Mouse (Mus musculus): Measurements from ENCODE around the gene Eif1ad. TPM values are rescaled to one million over a fixed set of nuclear protein-coding genes. Genes with fewer than 3 reads are reported as not detected.
"Not testable (repeated sequence)": the region's sequence is repeated elsewhere in the genome, so short reads cannot be mapped to it uniquely, and the experiment has no call there.

Eif1ad gene
- polyA plus RNA-seq, 1 experiment = 48.1 TPM

- peak overlapping the region; percentile 92 for H3K4me3 ChIP-seq (replicated peaks)
- no peaks in the 10 kb centered on the region for H3K36me3 ChIP-seq (replicated peaks; ENCODE audit: low read length)
- peaks cover 22% of the 10 kb centered on the region for H3K4me1 ChIP-seq
- H3K27me3 ChIP-seq (replicated peaks) = peaks cover 65% of the 10 kb centered on the region
- H3K9me3 ChIP-seq = no peaks in the 10 kb centered on the region
- no peak for TF ChIP-seq GATA1 (IDR thresholded peaks at IDR 0.05; ENCODE audit: borderline replicate concordance, low read length)
- TF ChIP-seq FLI1 (IDR thresholded peaks at IDR 0.05; ENCODE audit: low read length) = no peak
Observed at GRCm38 (mm10) chr19:5348526-5349501, 17.7 kb upstream of the Eif1ad start.

- not testable (repeated sequence) for H3K36me3 ChIP-seq (replicated peaks; ENCODE audit: low read length); H3K9me3 ChIP-seq
- H3K27me3 ChIP-seq (replicated peaks) = peaks cover 59% of the 10 kb centered on the region
- peaks cover 22% of the 10 kb centered on the region for H3K4me1 ChIP-seq
- H3K4me3 ChIP-seq (replicated peaks) = peak within 1 kb of the TSS; percentile 92
Observed at GRCm38 (mm10) chr19:5349502-5349873, 17.1 kb upstream of the Eif1ad start, which contains the start of gene Cst6. TSS of gene Cst6 (minus strand) at chr19:5349574.

- H3K36me3 ChIP-seq (replicated peaks; ENCODE audit: low read length) = no peaks in the 10 kb centered on the region
Observed at GRCm38 (mm10) chr19:5353609-5354008, 12.9 kb upstream of the Eif1ad start.

GRCm38 (mm10) chr19:5356080-5356479, 10.5 kb upstream of the Eif1ad start:
- no peaks in the 10 kb centered on the region for H3K9me3 ChIP-seq
- peaks cover 6% of the 10 kb centered on the region for H3K4me1 ChIP-seq
- no peak for TF ChIP-seq GATA1 (IDR thresholded peaks at IDR 0.05; ENCODE audit: borderline replicate concordance, low read length)
- TF ChIP-seq FLI1 (IDR thresholded peaks at IDR 0.05; ENCODE audit: low read length) = no peak

More at GRCm38 (mm10) chr19:5353609-5354008, 12.9 kb upstream of the Eif1ad start:
- Histone ChIP-seq H3K9me3 (no peaks in the 10 kb centered on the region), H3K27me3 (replicated peaks) (peaks cover 27% of the 10 kb centered on the region), H3K4me1 (peaks cover 15% of the 10 kb centered on the region), H3K4me3 (replicated peaks) (no peak overlapping the region)
- TF ChIP-seq GATA1 (IDR thresholded peaks at IDR 0.05; ENCODE audit: borderline replicate concordance, low read length) (no peak), FLI1 (IDR thresholded peaks at IDR 0.05; ENCODE audit: low read length) (no peak)

GRCm38 (mm10) chr19:5362186-5362585, 4.4 kb upstream of the Eif1ad start:
- H3K27me3 ChIP-seq (replicated peaks) = no peaks in the 10 kb centered on the region
- H3K4me3 ChIP-seq (replicated peaks) = no peak overlapping the region
- H3K9me3 ChIP-seq = no peaks in the 10 kb centered on the region
- peaks cover 28% of the 10 kb centered on the region for H3K4me1 ChIP-seq
- peaks cover 21% of the 10 kb centered on the region for H3K36me3 ChIP-seq (replicated peaks; ENCODE audit: low read length)
- no peak for TF ChIP-seq FLI1 (IDR thresholded peaks at IDR 0.05; ENCODE audit: low read length)
- no peak for TF ChIP-seq GATA1 (IDR thresholded peaks at IDR 0.05; ENCODE audit: borderline replicate concordance, low read length)

More at GRCm38 (mm10) chr19:5356080-5356479, 10.5 kb upstream of the Eif1ad start:
- no peaks in the 10 kb centered on the region for H3K36me3 ChIP-seq (replicated peaks; ENCODE audit: low read length)
- no peak overlapping the region for H3K4me3 ChIP-seq (replicated peaks)
- H3K27me3 ChIP-seq (replicated peaks) = peaks cover 16% of the 10 kb centered on the region

- Histone ChIP-seq H3K4me1 (peaks cover 44% of the 10 kb centered on the region), H3K36me3 (replicated peaks; ENCODE audit: low read length) (peaks cover 34% of the 10 kb centered on the region), H3K4me3 (replicated peaks) (no peak overlapping the region), H3K9me3 (no peaks in the 10 kb centered on the region), H3K27me3 (replicated peaks) (no peaks in the 10 kb centered on the region)
- TF ChIP-seq GATA1 (IDR thresholded peaks at IDR 0.05; ENCODE audit: borderline replicate concordance, low read length) = no peak
- TF ChIP-seq FLI1 (IDR thresholded peaks at IDR 0.05; ENCODE audit: low read length) = no peak
Observed at GRCm38 (mm10) chr19:5364124-5364523, 2.4 kb upstream of the Eif1ad start.

GRCm38 (mm10) chr19:5365751-5366150, 790 bp upstream of the Eif1ad start:
- H3K4me1 ChIP-seq = peaks cover 50% of the 10 kb centered on the region
- peaks cover 50% of the 10 kb centered on the region for H3K36me3 ChIP-seq (replicated peaks; ENCODE audit: low read length)
- H3K4me3 ChIP-seq (replicated peaks) = peak overlapping the region; percentile 100
- no peaks in the 10 kb centered on the region for H3K9me3 ChIP-seq
- H3K27me3 ChIP-seq (replicated peaks) = no peaks in the 10 kb centered on the region
- TF ChIP-seq GATA1 (IDR thresholded peaks at IDR 0.05; ENCODE audit: borderline replicate concordance, low read length) (no peak), FLI1 (IDR thresholded peaks at IDR 0.05; ENCODE audit: low read length) (no peak)

- H3K4me1 ChIP-seq = peaks cover 51% of the 10 kb centered on the region
- peak within 1 kb of the TSS; percentile 100 for H3K4me3 ChIP-seq (replicated peaks)
- H3K27me3 ChIP-seq (replicated peaks) = no peaks in the 10 kb centered on the region
- TF ChIP-seq FLI1 (IDR thresholded peaks at IDR 0.05; ENCODE audit: low read length) = no peak
- TF ChIP-seq GATA1 (IDR thresholded peaks at IDR 0.05; ENCODE audit: borderline replicate concordance, low read length) = no peak
- peaks cover 62% of the 10 kb centered on the region for H3K36me3 ChIP-seq (replicated peaks; ENCODE audit: low read length)
- H3K9me3 ChIP-seq = no peaks in the 10 kb centered on the region
Observed at GRCm38 (mm10) chr19:5367053-5367359, 465 bp downstream of the Eif1ad start, which contains the start of gene Banf1. TSS of gene Banf1 (minus strand) at chr19:5367168.

GRCm38 (mm10) chr19:5367455-5367854, 914 bp downstream of the Eif1ad start:
- TF ChIP-seq GATA1 (IDR thresholded peaks at IDR 0.05; ENCODE audit: borderline replicate concordance, low read length) (no peak), FLI1 (IDR thresholded peaks at IDR 0.05; ENCODE audit: low read length) (no peak; the same call in 1 of the 2 replicates)
- Histone ChIP-seq H3K27me3 (replicated peaks) (no peaks in the 10 kb centered on the region), H3K9me3 (no peaks in the 10 kb centered on the region), H3K4me1 (peaks cover 51% of the 10 kb centered on the region), H3K4me3 (replicated peaks) (peak overlapping the region; percentile 100), H3K36me3 (replicated peaks; ENCODE audit: low read length) (peaks cover 66% of the 10 kb centered on the region)

GRCm38 (mm10) chr19:5370932-5371331, 4.4 kb downstream of the Eif1ad start:
- TF ChIP-seq GATA1 (IDR thresholded peaks at IDR 0.05; ENCODE audit: borderline replicate concordance, low read length) = no peak
- no peak for TF ChIP-seq FLI1 (IDR thresholded peaks at IDR 0.05; ENCODE audit: low read length)
- Histone ChIP-seq H3K36me3 (replicated peaks; ENCODE audit: low read length) (peaks cover 75% of the 10 kb centered on the region), H3K9me3 (peaks cover 8% of the 10 kb centered on the region), H3K4me1 (peaks cover 25% of the 10 kb centered on the region), H3K27me3 (replicated peaks) (no peaks in the 10 kb centered on the region), H3K4me3 (replicated peaks) (no peak overlapping the region)
